Mouse (Mus musculus) gastrocnemius, postnatal 14 days (tissue): ENCODE data around the gene Gm10718. TPM values are rescaled to one million over a fixed set of nuclear protein-coding genes. Genes with fewer than 3 reads are reported as not detected.
A peak's percentile ranks its signal among the peaks of the same experiment; 100 is the strongest.
"Not testable (repeated sequence)": the region's sequence is repeated elsewhere in the genome, so short reads cannot be mapped to it uniquely, and the experiment has no call there.

Source experiments
- DNase-seq: peaks from one replicate; pipeline ENCODE4 v3.0.0; 2021; ENCODE audit warnings: mixed read lengths
- intact Hi-C: fragments of 180-260 bp; cut with DNase I; formaldehyde crosslinking; loops from one replicate; pipeline ENCODE4 v1.15.1; 2025; ENCODE audit warnings: low total_unique reads
- long read RNA-seq, 2 experiments: library from polyadenylated mRNA; stranded (forward); transcript quantifications; one replicate each; pipeline ENCODE4 v2.0.0; 2021
- total RNA-seq, 2 experiments: library from RNA; stranded (reverse); gene quantifications; 2 replicates each; pipeline ENCODE4 v1.2.3; 2021

Gene Gm10718
- not detected for total RNA-seq
- long read RNA-seq, experiment 1, result 0 reads
- long read RNA-seq, experiment 2, result 0 reads

DNA sequence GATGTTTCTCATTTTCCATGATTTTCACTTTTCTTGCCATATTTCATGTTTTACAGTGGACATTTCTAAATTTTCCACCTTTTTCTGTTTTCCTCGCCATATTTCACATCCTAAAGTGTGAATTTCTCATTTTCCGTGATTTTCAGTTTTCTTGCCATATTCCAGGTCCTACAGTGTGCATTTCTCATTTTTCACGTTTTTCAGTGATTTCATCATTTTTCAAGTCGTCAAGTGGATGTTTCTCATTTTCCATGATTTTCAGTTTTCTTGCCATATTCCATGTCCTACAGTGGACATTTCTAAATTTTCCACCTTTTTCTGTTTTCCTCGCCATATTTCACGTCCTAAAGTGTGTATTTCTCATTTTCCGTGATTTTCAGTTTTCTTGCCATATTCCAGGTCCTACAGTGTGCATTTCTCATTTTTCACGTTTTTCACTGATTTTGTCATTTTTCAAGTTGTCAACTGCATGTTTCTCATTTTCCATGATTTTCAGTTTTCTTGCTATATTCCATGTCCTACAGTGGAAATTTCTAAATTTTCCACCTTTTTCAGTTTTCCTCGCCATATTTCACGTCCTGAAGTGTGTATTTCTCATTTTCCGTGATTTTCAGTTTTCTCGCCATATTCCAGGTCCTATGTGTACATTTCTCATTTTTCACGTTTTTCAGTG lies at the start of gene Gm10718:
Gene Gm10718, plus strand, starts transcription at position 236 of the 673 bp plus-strand sequence.
- intact Hi-C loops, DNase-seq: not testable (repeated sequence)

DNA sequence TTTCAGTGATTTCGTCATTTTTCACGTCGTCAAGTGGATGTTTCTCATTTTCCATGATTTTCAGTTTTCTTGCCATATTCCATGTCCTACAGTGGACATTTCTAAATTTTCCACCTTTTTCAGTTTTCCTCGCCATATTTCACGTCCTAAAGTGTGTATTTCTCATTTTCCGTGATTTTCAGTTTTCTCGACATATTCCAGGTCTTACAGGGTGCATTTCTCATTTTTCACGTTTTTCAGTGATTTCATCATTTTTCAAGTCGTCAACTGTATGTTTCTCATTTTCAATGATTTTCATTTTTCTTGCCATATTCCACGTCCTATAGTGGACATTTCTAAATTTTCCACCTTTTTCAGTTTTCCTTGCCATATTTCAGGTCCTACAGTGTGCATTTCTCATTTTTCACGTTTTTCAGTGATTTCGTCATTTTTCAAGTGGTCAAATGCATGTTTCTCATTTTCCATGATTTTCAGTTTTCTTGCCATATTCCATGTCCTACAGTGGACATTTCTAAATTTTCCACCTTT lies 22.8 kb upstream of the Gm10718 start, which contains the start of gene Gm10722:
Gene Gm10722, plus strand, starts transcription at position 478 of the 528 bp plus-strand sequence.
- DNase-seq, intact Hi-C loops: not testable (repeated sequence)

DNA sequence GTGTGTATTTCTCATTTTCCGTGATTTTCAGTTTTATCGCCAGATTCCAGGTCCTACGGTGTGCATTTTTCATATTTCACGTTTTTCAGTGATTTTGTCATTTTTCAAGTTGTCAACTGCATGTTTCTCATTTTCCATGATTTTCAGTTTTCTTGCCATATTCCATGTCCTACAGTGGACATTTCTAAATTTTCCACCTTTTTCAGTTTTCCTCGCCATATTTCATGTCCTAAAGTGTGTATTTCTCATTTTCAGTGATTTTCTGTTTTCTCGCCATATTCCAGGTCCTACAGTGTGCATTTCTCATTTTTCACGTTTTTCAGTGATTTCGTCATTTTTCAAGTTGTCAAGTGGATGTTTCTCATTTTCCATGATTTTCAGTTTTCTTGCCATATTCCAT lies 22.3 kb upstream of the Gm10718 start:
- DNase-seq, intact Hi-C loops: not testable (repeated sequence)

DNA sequence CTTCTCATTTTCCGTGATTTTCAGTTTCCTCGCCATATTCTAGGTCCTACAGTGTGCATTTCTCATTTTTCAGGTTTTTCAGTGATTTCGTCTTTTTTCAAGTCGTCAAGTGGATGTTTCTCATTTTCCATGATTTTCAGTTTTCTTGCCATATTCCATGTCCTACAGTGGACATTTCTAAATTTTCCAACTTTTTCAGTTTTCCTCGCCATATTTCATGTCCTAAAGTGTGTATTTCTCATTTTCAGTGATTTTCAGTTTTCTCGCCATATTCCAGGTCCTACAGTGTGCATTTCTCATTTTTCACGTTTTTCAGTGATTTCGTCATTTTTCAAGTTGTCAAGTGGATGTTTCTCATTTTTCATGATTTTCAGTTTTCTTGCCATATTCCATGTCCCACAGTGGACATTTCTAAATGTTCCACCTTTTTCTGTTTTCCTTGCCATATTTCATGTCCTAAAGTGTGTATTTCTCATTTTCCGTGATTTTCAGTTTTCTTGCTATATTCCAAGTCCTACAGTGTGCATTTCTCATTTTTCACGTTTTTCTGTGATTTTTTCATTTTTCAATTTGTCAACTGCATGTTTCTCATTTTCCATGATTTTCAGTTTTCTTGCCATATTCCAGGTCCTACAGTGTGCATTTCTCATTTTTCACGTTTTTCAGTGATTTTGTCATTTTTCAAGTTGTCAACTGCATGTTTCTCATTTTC lies 21.2 kb upstream of the Gm10718 start:
- intact Hi-C loops, result not testable (repeated sequence)
- DNase-seq, result peak; percentile 92

DNA sequence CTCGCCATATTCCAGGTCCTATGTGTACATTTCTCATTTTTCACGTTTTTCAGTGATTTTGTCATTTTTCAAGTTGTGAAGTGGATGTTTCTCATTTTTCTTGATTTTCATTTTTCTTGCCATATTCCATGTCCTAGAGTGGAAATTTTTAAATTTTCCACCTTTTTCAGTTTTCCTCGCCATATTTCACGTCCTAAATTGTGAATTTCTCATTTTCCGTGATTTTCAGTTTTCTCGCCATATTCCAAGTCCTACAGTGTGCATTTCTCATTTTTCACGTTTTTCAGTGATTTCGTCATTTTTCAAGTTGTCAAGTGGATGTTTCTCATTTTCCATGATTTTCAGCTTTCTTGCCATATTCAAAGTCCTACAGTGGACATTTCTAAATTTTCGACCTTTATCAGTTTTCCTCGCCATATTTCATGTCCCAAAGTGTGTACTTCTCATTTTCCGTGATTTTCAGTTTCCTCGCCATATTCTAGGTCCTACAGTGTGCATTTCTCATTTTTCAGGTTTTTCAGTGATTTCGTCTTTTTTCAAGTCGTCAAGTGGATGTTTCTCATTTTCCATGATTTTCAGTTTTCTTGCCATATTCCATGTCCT lies 20.5 kb upstream of the Gm10718 start, which contains the start of gene Gm11168:
Gene Gm11168, plus strand, starts transcription at position 553 of the 603 bp plus-strand sequence.
- intact Hi-C loops, DNase-seq: not testable (repeated sequence)

DNA sequence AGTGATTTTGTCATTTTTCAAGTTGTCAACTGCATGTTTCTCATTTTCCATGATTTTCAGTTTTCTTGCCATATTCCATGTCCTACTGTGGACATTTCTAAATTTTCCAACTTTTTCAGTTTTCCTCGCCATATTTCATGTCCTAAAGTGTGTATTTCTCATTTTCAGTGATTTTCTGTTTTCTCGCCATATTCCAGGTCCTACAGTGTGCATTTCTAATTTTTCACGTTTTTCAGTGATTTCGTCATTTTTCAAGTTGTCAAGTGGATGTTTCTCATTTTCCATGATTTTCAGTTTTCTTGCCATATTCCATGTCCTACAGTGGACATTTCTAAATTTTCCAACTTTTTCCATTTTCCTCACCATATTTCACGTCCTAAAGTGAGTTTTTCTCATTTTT lies 17.2 kb upstream of the Gm10718 start:
- DNase-seq, intact Hi-C loops: not testable (repeated sequence)

DNA sequence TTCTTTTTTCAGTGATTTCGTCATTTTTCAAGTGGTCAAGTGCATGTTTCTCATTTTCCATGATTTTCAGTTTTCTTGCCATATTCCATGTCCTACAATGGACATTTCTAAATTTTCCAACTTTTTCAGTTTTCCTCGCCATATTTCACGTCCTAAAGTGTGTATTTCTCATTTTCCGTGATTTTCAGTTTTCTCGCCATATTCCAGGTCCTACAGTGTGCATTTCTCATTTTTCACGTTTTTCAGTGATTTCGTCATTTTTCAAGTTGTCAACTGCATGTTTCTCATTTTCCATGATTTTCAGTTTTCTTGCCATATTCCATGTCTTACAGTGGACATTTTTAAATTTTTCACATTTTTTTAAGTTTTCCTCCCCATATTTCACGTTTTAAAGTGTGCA lies 16.7 kb upstream of the Gm10718 start:
- DNase-seq, intact Hi-C loops: not testable (repeated sequence)

DNA sequence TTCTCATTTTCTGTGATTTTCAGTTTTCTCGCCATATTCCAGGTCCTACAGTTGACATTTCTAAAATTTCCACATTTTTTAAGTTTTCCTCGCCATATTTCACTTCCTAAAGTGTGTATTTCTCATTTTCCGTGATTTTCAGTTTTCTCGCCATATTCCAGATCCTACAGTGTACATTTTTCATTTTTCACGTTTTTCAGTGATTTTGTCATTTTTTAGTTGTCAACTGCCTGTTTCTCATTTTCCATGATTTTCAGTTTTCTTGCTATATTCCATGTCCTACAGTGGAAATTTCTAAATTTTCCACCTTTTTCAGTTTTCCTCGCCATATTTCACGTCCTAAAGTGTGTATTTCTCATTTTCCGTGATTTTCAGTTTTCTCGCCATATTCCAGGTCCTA lies 16.1 kb upstream of the Gm10718 start:
- DNase-seq, intact Hi-C loops: not testable (repeated sequence)

DNA sequence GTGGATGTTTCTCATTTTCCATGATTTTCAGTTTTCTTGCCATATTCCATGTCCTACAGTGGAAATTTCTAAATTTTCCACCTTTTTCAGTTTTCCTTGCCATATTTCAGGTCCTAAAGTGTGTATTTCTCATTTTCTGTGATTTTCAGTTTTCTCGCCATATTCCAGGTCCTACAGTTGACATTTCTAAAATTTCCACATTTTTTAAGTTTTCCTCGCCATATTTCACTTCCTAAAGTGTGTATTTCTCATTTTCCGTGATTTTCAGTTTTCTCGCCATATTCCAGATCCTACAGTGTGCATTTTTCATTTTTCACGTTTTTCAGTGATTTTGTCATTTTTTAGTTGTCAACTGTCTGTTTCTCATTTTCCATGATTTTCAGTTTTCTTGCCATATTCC lies 14.0 kb upstream of the Gm10718 start:
- DNase-seq, intact Hi-C loops: not testable (repeated sequence)

DNA sequence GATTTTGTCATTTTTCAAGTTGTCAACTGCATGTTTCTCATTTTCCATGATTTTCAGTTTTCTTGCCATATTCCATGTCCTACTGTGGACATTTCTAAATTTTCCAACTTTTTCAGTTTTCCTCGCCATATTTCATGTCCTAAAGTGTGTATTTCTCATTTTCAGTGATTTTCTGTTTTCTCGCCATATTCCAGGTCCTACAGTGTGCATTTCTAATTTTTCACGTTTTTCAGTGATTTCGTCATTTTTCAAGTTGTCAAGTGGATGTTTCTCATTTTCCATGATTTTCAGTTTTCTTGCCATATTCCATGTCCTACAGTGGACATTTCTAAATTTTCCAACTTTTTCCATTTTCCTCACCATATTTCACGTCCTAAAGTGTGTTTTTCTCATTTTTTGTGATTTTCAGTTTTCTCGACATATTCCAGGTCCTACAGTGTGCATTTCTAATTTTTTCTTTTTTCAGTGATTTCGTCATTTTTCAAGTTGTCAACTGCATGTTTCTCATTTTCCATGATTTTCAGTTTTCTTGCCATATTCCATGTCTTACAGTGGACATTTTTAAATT lies 11.2 kb upstream of the Gm10718 start:
- intact Hi-C loops, DNase-seq: not testable (repeated sequence)

DNA sequence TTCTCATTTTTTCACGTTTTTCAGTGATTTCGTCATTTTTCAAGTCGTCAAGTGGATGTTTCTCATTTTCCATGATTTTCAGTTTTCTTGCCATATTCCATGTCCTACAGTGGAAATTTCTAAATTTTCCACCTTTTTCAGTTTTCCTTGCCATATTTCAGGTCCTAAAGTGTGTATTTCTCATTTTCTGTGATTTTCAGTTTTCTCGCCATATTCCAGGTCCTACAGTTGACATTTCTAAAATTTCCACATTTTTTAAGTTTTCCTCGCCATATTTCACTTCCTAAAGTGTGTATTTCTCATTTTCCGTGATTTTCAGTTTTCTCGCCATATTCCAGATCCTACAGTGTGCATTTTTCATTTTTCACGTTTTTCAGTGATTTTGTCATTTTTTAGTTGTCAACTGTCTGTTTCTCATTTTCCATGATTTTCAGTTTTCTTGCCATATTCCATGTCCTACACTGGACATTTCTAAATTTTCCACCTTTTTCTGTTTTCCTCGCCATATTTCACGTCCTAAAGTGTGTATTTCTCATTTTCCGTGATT lies 10.5 kb upstream of the Gm10718 start, which contains the start of gene Gm10721:
Gene Gm10721, plus strand, starts transcription at position 408 of the 547 bp plus-strand sequence.
- DNase-seq, intact Hi-C loops: not testable (repeated sequence)

DNA sequence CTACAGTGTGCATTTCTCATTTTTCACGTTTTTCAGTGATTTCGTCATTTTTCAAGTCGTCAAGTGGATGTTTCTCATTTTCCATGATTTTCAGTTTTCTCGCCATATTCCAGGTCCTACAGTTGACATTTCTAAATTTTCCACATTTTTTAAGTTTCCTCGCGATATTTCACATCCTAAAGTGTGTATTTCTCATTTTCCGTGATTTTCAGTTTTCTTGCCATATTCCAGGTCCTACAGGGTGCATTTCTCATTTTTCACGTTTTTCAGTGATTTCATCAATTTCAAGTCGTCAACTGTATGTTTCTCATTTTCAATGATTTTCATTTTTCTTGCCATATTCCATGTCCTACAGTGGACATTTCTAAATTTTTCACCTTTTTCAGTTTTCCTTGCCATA lies 8.0 kb upstream of the Gm10718 start, which contains the start of gene Gm10720:
Gene Gm10720, plus strand, starts transcription at position 301 of the 400 bp plus-strand sequence.
- DNase-seq, intact Hi-C loops: not testable (repeated sequence)

DNA sequence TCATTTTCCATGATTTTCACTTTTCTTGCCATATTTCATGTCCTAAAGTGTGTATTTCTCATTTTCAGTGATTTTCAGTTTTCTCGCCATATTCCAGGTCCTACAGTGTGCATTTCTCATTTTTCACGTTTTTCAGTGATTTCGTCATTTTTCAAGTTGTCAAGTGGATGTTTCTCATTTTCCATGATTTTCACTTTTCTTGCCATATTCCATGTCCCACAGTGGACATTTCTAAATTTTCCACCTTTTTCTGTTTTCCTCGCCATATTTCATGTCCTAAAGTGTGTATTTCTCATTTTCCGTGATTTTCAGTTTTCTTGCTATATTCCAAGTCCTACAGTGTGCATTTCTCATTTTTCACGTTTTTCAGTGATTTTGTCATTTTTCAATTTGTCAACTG lies 7.5 kb upstream of the Gm10718 start:
- intact Hi-C loops, DNase-seq: not testable (repeated sequence)

DNA sequence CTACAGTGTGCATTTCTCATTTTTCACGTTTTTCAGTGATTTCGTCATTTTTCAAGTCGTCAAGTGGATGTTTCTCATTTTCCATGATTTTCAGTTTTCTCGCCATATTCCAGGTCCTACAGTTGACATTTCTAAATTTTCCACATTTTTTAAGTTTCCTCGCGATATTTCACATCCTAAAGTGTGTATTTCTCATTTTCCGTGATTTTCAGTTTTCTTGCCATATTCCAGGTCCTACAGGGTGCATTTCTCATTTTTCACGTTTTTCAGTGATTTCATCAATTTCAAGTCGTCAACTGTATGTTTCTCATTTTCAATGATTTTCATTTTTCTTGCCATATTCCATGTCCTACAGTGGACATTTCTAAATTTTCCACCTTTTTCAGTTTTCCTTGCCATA lies 6.2 kb upstream of the Gm10718 start, which contains the start of gene Gm10719:
Gene Gm10719, plus strand, starts transcription at position 301 of the 400 bp plus-strand sequence.
- DNase-seq, intact Hi-C loops: not testable (repeated sequence)

DNA sequence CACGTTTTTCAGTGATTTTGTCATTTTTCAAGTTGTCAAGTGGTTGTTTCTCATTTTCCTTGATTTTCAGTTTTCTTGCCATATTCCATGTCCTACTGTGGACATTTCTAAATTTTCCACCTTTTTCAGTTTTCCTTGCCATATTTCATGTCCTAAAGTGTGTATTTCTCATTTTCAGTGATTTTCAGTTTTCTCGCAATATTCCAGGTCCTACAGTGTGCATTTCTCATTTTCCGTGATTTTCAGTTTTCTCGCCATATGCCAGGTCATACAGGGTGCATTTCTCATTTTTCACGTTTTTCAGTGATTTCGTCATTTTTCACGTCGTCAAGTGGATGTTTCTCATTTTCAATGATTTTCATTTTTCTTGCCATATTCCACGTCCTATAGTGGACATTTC lies 4.4 kb upstream of the Gm10718 start:
- intact Hi-C loops, result not testable (repeated sequence)
- DNase-seq, result peak; percentile 53

DNA sequence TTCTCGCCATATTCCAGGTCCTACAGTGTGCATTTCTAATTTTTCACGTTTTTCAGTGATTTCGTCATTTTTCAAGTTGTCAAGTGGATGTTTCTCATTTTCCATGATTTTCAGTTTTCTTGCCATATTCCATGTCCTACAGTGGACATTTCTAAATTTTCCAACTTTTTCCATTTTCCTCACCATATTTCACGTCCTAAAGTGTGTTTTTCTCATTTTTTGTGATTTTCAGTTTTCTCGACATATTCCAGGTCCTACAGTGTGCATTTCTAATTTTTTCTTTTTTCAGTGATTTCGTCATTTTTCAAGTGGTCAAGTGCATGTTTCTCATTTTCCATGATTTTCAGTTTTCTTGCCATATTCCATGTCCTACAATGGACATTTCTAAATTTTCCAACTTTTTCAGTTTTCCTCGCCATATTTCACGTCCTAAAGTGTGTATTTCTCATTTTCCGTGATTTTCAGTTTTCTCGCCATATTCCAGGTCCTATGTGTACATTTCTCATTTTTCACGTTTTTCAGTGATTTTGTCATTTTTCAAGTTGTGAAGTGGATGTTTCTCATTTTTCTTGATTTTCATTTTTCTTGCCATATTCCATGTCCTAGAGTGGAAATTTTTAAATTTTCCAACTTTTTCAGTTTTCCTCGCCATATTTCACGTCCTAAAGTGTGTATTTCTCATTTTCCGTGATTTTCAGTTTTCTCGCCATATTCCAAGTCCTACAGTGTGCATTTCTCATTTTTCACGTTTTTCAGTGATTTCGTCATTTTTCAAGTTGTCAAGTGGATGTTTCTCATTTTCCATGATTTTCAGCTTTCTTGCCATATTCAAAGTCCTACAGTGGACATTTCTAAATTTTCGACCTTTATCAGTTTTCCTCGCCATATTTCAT lies 3.3 kb upstream of the Gm10718 start:
- intact Hi-C loops, result not testable (repeated sequence)
- peak; percentile 44 for DNase-seq

DNA sequence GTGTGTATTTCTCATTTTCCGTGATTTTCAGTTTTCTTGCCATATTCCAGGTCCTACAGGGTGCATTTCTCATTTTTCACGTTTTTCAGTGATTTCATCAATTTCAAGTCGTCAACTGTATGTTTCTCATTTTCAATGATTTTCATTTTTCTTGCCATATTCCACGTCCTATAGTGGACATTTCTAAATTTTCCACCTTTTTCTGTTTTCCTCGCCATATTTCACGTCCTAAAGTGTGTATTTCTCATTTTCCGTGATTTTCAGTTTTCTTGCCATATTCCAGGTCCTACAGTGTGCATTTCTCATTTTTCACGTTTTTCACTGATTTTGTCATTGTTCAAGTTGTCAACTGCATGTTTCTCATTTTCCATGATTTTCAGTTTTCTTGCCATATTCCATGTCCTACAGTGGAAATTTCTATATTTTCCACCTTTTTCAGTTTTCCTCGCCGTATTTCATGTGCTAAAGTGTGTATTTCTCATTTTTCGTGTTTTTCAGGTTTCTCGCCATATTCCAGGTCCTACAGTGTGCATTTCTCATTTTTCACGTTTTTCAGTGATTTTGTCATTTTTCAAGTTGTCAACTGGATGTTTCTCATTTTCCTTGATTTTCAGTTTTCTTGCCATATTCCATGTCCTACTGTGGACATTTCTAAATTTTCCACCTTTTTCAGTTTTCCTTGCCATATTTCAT lies 885 bp upstream of the Gm10718 start:
- DNase-seq, intact Hi-C loops: not testable (repeated sequence)
